Mouse (Mus musculus) limb, embryonic 12.5 days (tissue): ENCODE data around the gene Utrn. TPM values are rescaled to one million over a fixed set of nuclear protein-coding genes. Genes with fewer than 3 reads are reported as not detected.
A peak's percentile ranks its signal among the peaks of the same experiment; 100 is the strongest.

Source experiments
- ATAC-seq: fragments of 200-750 bp; cut with Nextera tagmentation; 2 replicates; pipeline ENCODE4 v1.8.0; 2017; ENCODE audit warnings: low read depth, moderate TSS enrichment; ENCODE audit not compliant: insufficient number of reproducible peaks, insufficient read depth, low FRiP score, low TSS enrichment
- H3K27ac ChIP-seq: fragments of 300-500 bp; sonication (generic); 2 replicates; pipeline ENCODE4 v1.5.1; 2016; ENCODE audit warnings: mild to moderate bottlenecking, moderate library complexity
- H3K27me3 ChIP-seq: fragments of 300-500 bp; sonication (generic); 2 replicates; pipeline ENCODE4 v1.6.1; 2016; ENCODE audit warnings: mild to moderate bottlenecking, moderate library complexity
- H3K36me3 ChIP-seq: fragments of 300-500 bp; sonication (generic); 2 replicates; pipeline ENCODE4 v1.6.1; 2016; ENCODE audit warnings: mild to moderate bottlenecking, moderate library complexity
- H3K4me1 ChIP-seq: fragments of 300-500 bp; sonication (generic); replicated peaks from 2 replicates; pipeline ENCODE4 v1.6.1; 2016
- H3K4me2 ChIP-seq: fragments of 300-500 bp; sonication (generic); 2 replicates; pipeline ENCODE4 v1.6.1; 2016; ENCODE audit warnings: mild to moderate bottlenecking, moderate library complexity
- H3K4me3 ChIP-seq: fragments of 300-500 bp; sonication (generic); replicated peaks from 2 replicates; pipeline ENCODE4 v1.5.1; 2016; ENCODE audit warnings: mild to moderate bottlenecking
- H3K9ac ChIP-seq: fragments of 300-500 bp; sonication (generic); replicated peaks from 2 replicates; pipeline ENCODE4 v1.6.1; 2016; ENCODE audit warnings: mild to moderate bottlenecking, moderate library complexity
- H3K9me3 ChIP-seq: fragments of 300-500 bp; sonication (generic); 2 replicates; pipeline ENCODE4 v1.6.1; 2016; ENCODE audit warnings: mild to moderate bottlenecking, moderate library complexity
- WGBS: fragments of 180-500 bp; shearing (Covaris S2); methylation state at CpG from one replicate; pipeline ENCODE4 v1.1.7; 2016; 5-methylcytosine and 5-hydroxymethylcytosine counted together
- polyA plus RNA-seq: library from polyadenylated mRNA; unstranded; fragments of >200 nt; fragmentation: Nextera tagmentation; extraction: Ambion mirVana; gene quantifications from 2 replicates; pipeline ENCODE4 v1.2.1, GENCODE M21; 2016

Utrn gene
- polyA plus RNA-seq, 1 experiment from 2014 or later, result 62.1 TPM

- Histone ChIP-seq H3K4me1 (peaks cover 27% of the 10 kb centered on the region; the same call in 1 of the 2 replicates), H3K27me3 (no peaks in the 10 kb centered on the region), H3K4me2 (no peak overlapping the region), H3K27ac (no peak overlapping the region), H3K9me3 (no peaks in the 10 kb centered on the region), H3K36me3 (no peaks in the 10 kb centered on the region), H3K4me3 (no peak overlapping the region), H3K9ac (no peak overlapping the region)
- no peak for ATAC-seq
- WGBS, result 91% methylated on average over 4 of the region's 4 CpGs
These were observed 55.3 kb downstream of the Utrn start for GRCm38 (mm10) chr10:12813881-12814280.

- no peaks in the 10 kb centered on the region for H3K36me3 ChIP-seq
- H3K4me2 ChIP-seq, result no peak overlapping the region
- peaks cover 33% of the 10 kb centered on the region for H3K4me1 ChIP-seq
- H3K4me3 ChIP-seq, result no peak overlapping the region
- H3K9me3 ChIP-seq, result no peaks in the 10 kb centered on the region
- no peak for ATAC-seq
- 75% methylated on average over 12 of the region's 12 CpGs for WGBS
- H3K27ac ChIP-seq, result no peak overlapping the region
- H3K27me3 ChIP-seq, result no peaks in the 10 kb centered on the region
- H3K9ac ChIP-seq, result no peak overlapping the region
These were observed 55.9 kb downstream of the Utrn start for GRCm38 (mm10) chr10:12813211-12813811.

- 72% methylated on average over 5 of the region's 5 CpGs for WGBS
- Histone ChIP-seq H3K4me3 (no peak overlapping the region), H3K9ac (no peak overlapping the region), H3K4me2 (no peak overlapping the region), H3K9me3 (no peaks in the 10 kb centered on the region), H3K4me1 (peaks cover 38% of the 10 kb centered on the region), H3K36me3 (no peaks in the 10 kb centered on the region), H3K27ac (no peak overlapping the region), H3K27me3 (no peaks in the 10 kb centered on the region)
- ATAC-seq, result no peak
These were observed 56.5 kb downstream of the Utrn start for GRCm38 (mm10) chr10:12812680-12813079.

GRCm38 (mm10) chr10:12810816-12811215 is 58.3 kb downstream of the Utrn start:
- Histone ChIP-seq H3K4me2 (no peak overlapping the region), H3K9me3 (no peaks in the 10 kb centered on the region), H3K36me3 (no peaks in the 10 kb centered on the region), H3K4me3 (no peak overlapping the region), H3K9ac (no peak overlapping the region), H3K4me1 (peaks cover 41% of the 10 kb centered on the region), H3K27me3 (no peaks in the 10 kb centered on the region), H3K27ac (no peak overlapping the region)
- no peak for ATAC-seq
- 87% methylated on average over 2 of the region's 2 CpGs for WGBS

- no peak overlapping the region for H3K4me3 ChIP-seq
- H3K27me3 ChIP-seq, result no peaks in the 10 kb centered on the region
- ATAC-seq, result no peak
- no peak overlapping the region for H3K4me2 ChIP-seq
- H3K9me3 ChIP-seq, result no peaks in the 10 kb centered on the region
- no peak overlapping the region for H3K27ac ChIP-seq
- peaks cover 41% of the 10 kb centered on the region for H3K4me1 ChIP-seq
- no peaks in the 10 kb centered on the region for H3K36me3 ChIP-seq
- H3K9ac ChIP-seq, result no peak overlapping the region
- WGBS, result 16% methylated on average over 3 of the region's 3 CpGs
These were observed 59.5 kb downstream of the Utrn start for GRCm38 (mm10) chr10:12809702-12810101.

- peak overlapping the region; percentile 53; the same call in 1 of the 2 replicates for H3K27ac ChIP-seq
- H3K9ac ChIP-seq, result no peak overlapping the region
- 46% methylated on average over 4 of the region's 4 CpGs for WGBS
- no peak overlapping the region for H3K4me3 ChIP-seq
- ATAC-seq, result peak; percentile 77; the same call in 1 of the 2 replicates
- peaks cover 41% of the 10 kb centered on the region for H3K4me1 ChIP-seq
- H3K36me3 ChIP-seq, result no peaks in the 10 kb centered on the region
- H3K4me2 ChIP-seq, result no peak overlapping the region
- H3K9me3 ChIP-seq, result no peaks in the 10 kb centered on the region
- no peaks in the 10 kb centered on the region for H3K27me3 ChIP-seq
These were observed 60.7 kb downstream of the Utrn start for GRCm38 (mm10) chr10:12808467-12808866.

GRCm38 (mm10) chr10:12807706-12808105 is 61.5 kb downstream of the Utrn start:
- no peak overlapping the region for H3K4me2 ChIP-seq
- peaks cover 41% of the 10 kb centered on the region for H3K4me1 ChIP-seq
- no peak overlapping the region for H3K9ac ChIP-seq
- no peak overlapping the region for H3K4me3 ChIP-seq
- H3K36me3 ChIP-seq, result no peaks in the 10 kb centered on the region
- no peaks in the 10 kb centered on the region for H3K9me3 ChIP-seq
- 86% methylated on average over 9 of the region's 9 CpGs for WGBS
- H3K27ac ChIP-seq, result no peak overlapping the region
- no peak for ATAC-seq
- no peaks in the 10 kb centered on the region for H3K27me3 ChIP-seq

- Histone ChIP-seq H3K4me3 (no peak overlapping the region), H3K4me2 (no peak overlapping the region), H3K27me3 (no peaks in the 10 kb centered on the region), H3K4me1 (peaks cover 32% of the 10 kb centered on the region), H3K27ac (no peak overlapping the region), H3K9me3 (no peaks in the 10 kb centered on the region), H3K36me3 (no peaks in the 10 kb centered on the region), H3K9ac (no peak overlapping the region)
- ATAC-seq, result no peak
- WGBS, result 80% methylated on average over 2 of the region's 2 CpGs
These were observed 63.3 kb downstream of the Utrn start for GRCm38 (mm10) chr10:12805826-12806225.

- Histone ChIP-seq H3K4me2 (no peak overlapping the region), H3K4me1 (peaks cover 14% of the 10 kb centered on the region), H3K36me3 (no peaks in the 10 kb centered on the region), H3K27me3 (no peaks in the 10 kb centered on the region), H3K9me3 (no peaks in the 10 kb centered on the region), H3K4me3 (no peak overlapping the region), H3K9ac (no peak overlapping the region), H3K27ac (no peak overlapping the region)
- no peak for ATAC-seq
- WGBS, result 47% methylated on average over 1 of the region's 1 CpGs
These were observed 65.2 kb downstream of the Utrn start for GRCm38 (mm10) chr10:12803939-12804338.

- peaks cover 9% of the 10 kb centered on the region for H3K4me1 ChIP-seq
- no peaks in the 10 kb centered on the region for H3K36me3 ChIP-seq
- no peaks in the 10 kb centered on the region for H3K9me3 ChIP-seq
- H3K27ac ChIP-seq, result no peak overlapping the region
- no peak for ATAC-seq
- H3K4me3 ChIP-seq, result no peak overlapping the region
- WGBS, result 93% methylated on average over 2 of the region's 2 CpGs
- H3K27me3 ChIP-seq, result no peaks in the 10 kb centered on the region
- no peak overlapping the region for H3K9ac ChIP-seq
- no peak overlapping the region for H3K4me2 ChIP-seq
These were observed 69.7 kb downstream of the Utrn start for GRCm38 (mm10) chr10:12799416-12799815.

- H3K4me2 ChIP-seq, result no peak overlapping the region
- no peaks in the 10 kb centered on the region for H3K9me3 ChIP-seq
- H3K27me3 ChIP-seq, result no peaks in the 10 kb centered on the region
- H3K9ac ChIP-seq, result no peak overlapping the region
- no peak overlapping the region for H3K4me3 ChIP-seq
- 91% methylated on average over 4 of the region's 4 CpGs for WGBS
- no peaks in the 10 kb centered on the region for H3K36me3 ChIP-seq
- no peak for ATAC-seq
- H3K27ac ChIP-seq, result no peak overlapping the region
- H3K4me1 ChIP-seq, result peaks cover 9% of the 10 kb centered on the region
These were observed 70.9 kb downstream of the Utrn start for GRCm38 (mm10) chr10:12798248-12798647.

GRCm38 (mm10) chr10:12796510-12796840 is 72.7 kb downstream of the Utrn start:
- no peaks in the 10 kb centered on the region for H3K36me3 ChIP-seq
- no peak overlapping the region for H3K9ac ChIP-seq
- no peak overlapping the region for H3K27ac ChIP-seq
- no peaks in the 10 kb centered on the region for H3K9me3 ChIP-seq
- H3K27me3 ChIP-seq, result no peaks in the 10 kb centered on the region
- peaks cover 17% of the 10 kb centered on the region for H3K4me1 ChIP-seq
- H3K4me2 ChIP-seq, result no peak overlapping the region
- H3K4me3 ChIP-seq, result no peak overlapping the region
- no peak for ATAC-seq
- 43% methylated on average over 1 of the region's 1 CpGs for WGBS
